Mouse (Mus musculus): ENCODE measurements around the gene Lgals1.

Gene Lgals1

GRCm38 (mm10) chr15:78914823-78915659, 11.5 kb upstream of the Lgals1 start:
- peaks cover 54% of the 10 kb centered on the region for H3K4me1 ChIP-seq (replicated peaks; ENCODE audit: low read depth, low read length)
- H3K4me3 ChIP-seq (replicated peaks; ENCODE audit: low read length), result peak overlapping the region; percentile 87
- no peak for TF ChIP-seq CTCF (conservative IDR thresholded peaks at IDR 0.05; ENCODE audit: low read length)
- H3K27me3 ChIP-seq (ENCODE audit: insufficient read depth, low read length), result peaks cover 16% of the 10 kb centered on the region
- H3K36me3 ChIP-seq (ENCODE audit: insufficient read depth, low read length), result peaks cover 74% of the 10 kb centered on the region
- no peaks in the 10 kb centered on the region for H3K9me3 ChIP-seq (ENCODE audit: low read length)

- Histone ChIP-seq H3K4me1 (replicated peaks; ENCODE audit: low read depth, low read length) (peaks cover 54% of the 10 kb centered on the region), H3K27me3 (ENCODE audit: insufficient read depth, low read length) (peaks cover 15% of the 10 kb centered on the region)
- peak; percentile 91 for TF ChIP-seq CTCF (conservative IDR thresholded peaks at IDR 0.05; ENCODE audit: low read length)
- TF ChIP-seq NANOG (IDR thresholded peaks at IDR 0.05; ENCODE audit: borderline replicate concordance, low read length), result no peak
Measured at GRCm38 (mm10) chr15:78915660-78916017, 10.9 kb upstream of the Lgals1 start.

GRCm38 (mm10) chr15:78916052-78916826, 10.3 kb upstream of the Lgals1 start:
- H3K9me3 ChIP-seq (ENCODE audit: low read length), result no peaks in the 10 kb centered on the region
- H3K36me3 ChIP-seq (ENCODE audit: insufficient read depth, low read length), result peaks cover 62% of the 10 kb centered on the region
- no peak for TF ChIP-seq POU5F1 (IDR thresholded peaks at IDR 0.05; ENCODE audit: borderline replicate concordance, low read length)
- TF ChIP-seq NANOG (IDR thresholded peaks at IDR 0.05; ENCODE audit: borderline replicate concordance, low read length), result no peak
- TF ChIP-seq CTCF (conservative IDR thresholded peaks at IDR 0.05; ENCODE audit: low read length), result no peak
- H3K27me3 ChIP-seq (ENCODE audit: insufficient read depth, low read length), result peaks cover 15% of the 10 kb centered on the region
- peaks cover 54% of the 10 kb centered on the region for H3K4me1 ChIP-seq (replicated peaks; ENCODE audit: low read depth, low read length)
- 0 out of 2 replicates have a peak overlapping the region, but pooled peaks have one; percentile 21 for H3K4me3 ChIP-seq (replicated peaks; ENCODE audit: low read length)

More at GRCm38 (mm10) chr15:78915660-78916017, 10.9 kb upstream of the Lgals1 start:
- H3K36me3 ChIP-seq (ENCODE audit: insufficient read depth, low read length), result peaks cover 68% of the 10 kb centered on the region
- peak overlapping the region; percentile 87 for H3K4me3 ChIP-seq (replicated peaks; ENCODE audit: low read length)
- no peaks in the 10 kb centered on the region for H3K9me3 ChIP-seq (ENCODE audit: low read length)

DNA sequence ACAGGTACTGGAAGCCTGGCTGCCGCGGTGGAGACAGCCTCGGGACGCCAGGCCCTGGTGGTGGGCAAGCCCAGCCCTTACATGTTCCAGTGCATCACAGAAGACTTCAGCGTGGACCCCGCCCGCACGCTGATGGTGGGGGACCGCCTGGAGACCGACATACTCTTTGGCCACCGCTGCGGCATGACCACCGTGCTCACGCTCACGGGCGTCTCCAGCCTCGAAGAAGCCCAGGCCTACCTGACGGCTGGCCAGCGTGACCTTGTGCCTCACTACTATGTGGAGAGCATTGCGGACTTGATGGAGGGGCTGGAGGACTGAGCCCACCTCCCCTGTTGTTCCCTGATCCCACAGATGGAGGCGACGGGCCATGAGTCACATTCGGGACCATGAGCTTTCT, 8.4 kb upstream of the Lgals1 start:
- TF ChIP-seq CTCF (conservative IDR thresholded peaks at IDR 0.05; ENCODE audit: low read length), result no peak
- TF ChIP-seq POU5F1 (IDR thresholded peaks at IDR 0.05; ENCODE audit: borderline replicate concordance, low read length), result no peak
- TF ChIP-seq NANOG (IDR thresholded peaks at IDR 0.05; ENCODE audit: borderline replicate concordance, low read length), result no peak

GRCm38 (mm10) chr15:78919914-78920313, 6.6 kb upstream of the Lgals1 start:
- Histone ChIP-seq H3K27me3 (ENCODE audit: insufficient read depth, low read length) (peaks cover 14% of the 10 kb centered on the region), H3K9me3 (ENCODE audit: low read length) (no peaks in the 10 kb centered on the region), H3K4me1 (replicated peaks; ENCODE audit: low read depth, low read length) (peaks cover 64% of the 10 kb centered on the region), H3K36me3 (ENCODE audit: insufficient read depth, low read length) (peaks cover 48% of the 10 kb centered on the region), H3K4me3 (replicated peaks; ENCODE audit: low read length) (no peak overlapping the region)
- TF ChIP-seq NANOG (IDR thresholded peaks at IDR 0.05; ENCODE audit: borderline replicate concordance, low read length) (no peak), POU5F1 (IDR thresholded peaks at IDR 0.05; ENCODE audit: borderline replicate concordance, low read length) (no peak), CTCF (conservative IDR thresholded peaks at IDR 0.05; ENCODE audit: low read length) (no peak)

More for the DNA sequence above, 8.4 kb upstream of the Lgals1 start:
- Histone ChIP-seq H3K4me3 (replicated peaks; ENCODE audit: low read length) (peak overlapping the region; percentile 32; the same call in 1 of the 2 replicates), H3K27me3 (ENCODE audit: insufficient read depth, low read length) (peaks cover 21% of the 10 kb centered on the region), H3K36me3 (ENCODE audit: insufficient read depth, low read length) (peaks cover 50% of the 10 kb centered on the region), H3K9me3 (ENCODE audit: low read length) (no peaks in the 10 kb centered on the region), H3K4me1 (replicated peaks; ENCODE audit: low read depth, low read length) (peaks cover 58% of the 10 kb centered on the region)

GRCm38 (mm10) chr15:78922700-78923099, 3.8 kb upstream of the Lgals1 start:
- Histone ChIP-seq H3K36me3 (ENCODE audit: insufficient read depth, low read length) (peaks cover 20% of the 10 kb centered on the region), H3K9me3 (ENCODE audit: low read length) (no peaks in the 10 kb centered on the region), H3K4me3 (replicated peaks; ENCODE audit: low read length) (no peak overlapping the region), H3K4me1 (replicated peaks; ENCODE audit: low read depth, low read length) (peaks cover 65% of the 10 kb centered on the region), H3K27me3 (ENCODE audit: insufficient read depth, low read length) (peaks cover 21% of the 10 kb centered on the region)
- TF ChIP-seq CTCF (conservative IDR thresholded peaks at IDR 0.05; ENCODE audit: low read length) (no peak), POU5F1 (IDR thresholded peaks at IDR 0.05; ENCODE audit: borderline replicate concordance, low read length) (no peak), NANOG (IDR thresholded peaks at IDR 0.05; ENCODE audit: borderline replicate concordance, low read length) (no peak)

GRCm38 (mm10) chr15:78923585-78923984, 2.9 kb upstream of the Lgals1 start:
- TF ChIP-seq POU5F1 (IDR thresholded peaks at IDR 0.05; ENCODE audit: borderline replicate concordance, low read length) (no peak), CTCF (conservative IDR thresholded peaks at IDR 0.05; ENCODE audit: low read length) (no peak), NANOG (IDR thresholded peaks at IDR 0.05; ENCODE audit: borderline replicate concordance, low read length) (no peak)

GRCm38 (mm10) chr15:78925129-78925528, 1.4 kb upstream of the Lgals1 start:
- Histone ChIP-seq H3K4me3 (replicated peaks; ENCODE audit: low read length) (no peak overlapping the region), H3K9me3 (ENCODE audit: low read length) (no peaks in the 10 kb centered on the region), H3K36me3 (ENCODE audit: insufficient read depth, low read length) (peaks cover 8% of the 10 kb centered on the region), H3K27me3 (ENCODE audit: insufficient read depth, low read length) (peaks cover 29% of the 10 kb centered on the region), H3K4me1 (replicated peaks; ENCODE audit: low read depth, low read length) (peaks cover 69% of the 10 kb centered on the region)
- TF ChIP-seq CTCF (conservative IDR thresholded peaks at IDR 0.05; ENCODE audit: low read length) (no peak), POU5F1 (IDR thresholded peaks at IDR 0.05; ENCODE audit: borderline replicate concordance, low read length) (no peak), NANOG (IDR thresholded peaks at IDR 0.05; ENCODE audit: borderline replicate concordance, low read length) (no peak)

More at GRCm38 (mm10) chr15:78923585-78923984, 2.9 kb upstream of the Lgals1 start:
- Histone ChIP-seq H3K36me3 (ENCODE audit: insufficient read depth, low read length) (peaks cover 13% of the 10 kb centered on the region), H3K4me1 (replicated peaks; ENCODE audit: low read depth, low read length) (peaks cover 64% of the 10 kb centered on the region), H3K27me3 (ENCODE audit: insufficient read depth, low read length) (peaks cover 23% of the 10 kb centered on the region), H3K9me3 (ENCODE audit: low read length) (no peaks in the 10 kb centered on the region), H3K4me3 (replicated peaks; ENCODE audit: low read length) (no peak overlapping the region)

Data from E14TG2a.4 (cell line).